Mouse (Mus musculus): Measurements from ENCODE around the gene Scd1.

The Scd1 gene

GRCm38 (mm10) chr19:44387089-44387671 lies 20.5 kb downstream of the Scd1 start:
- TF ChIP-seq GATA4 (IDR thresholded peaks at IDR 0.05; ENCODE audit: insufficient replicate concordance, low read length): no peak

DNA sequence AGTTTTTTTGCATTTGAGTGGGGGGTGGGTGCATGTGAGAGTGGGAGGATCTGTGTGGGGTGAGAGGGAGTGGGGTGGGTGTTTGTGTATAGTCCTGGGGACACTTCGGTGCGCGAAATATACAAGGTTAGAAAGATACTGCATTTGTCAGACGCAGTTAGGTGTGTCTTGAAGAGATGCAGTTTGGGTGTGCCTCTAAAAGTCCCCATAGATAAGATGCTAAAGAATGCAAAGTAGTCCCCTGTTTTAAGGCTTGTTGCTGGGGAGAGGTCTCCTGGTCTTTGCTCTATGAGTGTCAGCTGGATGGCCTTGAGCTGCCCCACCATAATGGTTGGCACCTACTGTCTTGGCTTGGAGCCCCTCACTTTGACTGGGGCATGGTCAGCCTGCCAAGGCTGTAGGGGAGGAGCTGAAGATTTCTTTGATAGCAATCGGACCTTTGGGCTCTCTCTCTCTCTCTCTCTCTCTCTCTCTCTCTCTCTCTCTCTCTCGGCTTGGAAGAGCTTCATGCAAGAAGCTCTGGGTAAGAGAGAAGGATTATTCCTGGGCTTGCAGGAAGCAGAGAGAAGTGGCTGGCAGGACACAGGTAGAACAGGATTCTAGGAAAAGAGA lies 21.7 kb downstream of the Scd1 start:
- TF ChIP-seq GATA4 (IDR thresholded peaks at IDR 0.05; ENCODE audit: insufficient replicate concordance, low read length): peak; percentile 78; the same call in 1 of the 2 replicates

DNA sequence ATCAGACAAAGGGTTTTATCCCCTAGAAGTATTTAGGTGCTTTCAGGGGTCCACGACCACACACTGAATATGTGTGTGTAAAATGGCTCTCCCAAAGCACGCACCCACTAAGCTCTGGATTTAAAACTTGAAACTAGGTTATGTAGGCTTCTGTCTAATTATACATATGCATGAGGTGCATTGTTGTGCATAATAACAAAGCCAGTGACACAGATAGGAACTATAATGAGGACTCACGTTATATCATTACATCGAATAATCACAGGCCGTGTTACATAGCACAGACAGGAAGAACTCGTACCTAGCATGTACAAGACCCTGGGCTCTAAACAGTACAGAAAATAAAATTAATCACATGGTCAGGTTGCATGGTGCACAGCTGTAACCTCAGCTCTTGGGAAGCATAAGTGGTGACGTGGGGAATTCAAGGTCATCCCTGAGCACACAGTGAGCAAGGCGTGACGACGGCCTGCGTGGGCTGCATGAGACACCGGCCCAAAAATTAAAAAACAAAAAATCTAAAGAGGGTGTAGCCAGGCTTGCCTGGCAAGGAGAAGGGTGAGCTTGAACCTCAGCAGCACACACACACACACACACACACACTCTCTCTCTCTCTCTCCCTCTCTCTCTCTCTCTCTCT lies 24.9 kb downstream of the Scd1 start:
- TF ChIP-seq GATA4 (IDR thresholded peaks at IDR 0.05; ENCODE audit: insufficient replicate concordance, low read length): no peak

DNA sequence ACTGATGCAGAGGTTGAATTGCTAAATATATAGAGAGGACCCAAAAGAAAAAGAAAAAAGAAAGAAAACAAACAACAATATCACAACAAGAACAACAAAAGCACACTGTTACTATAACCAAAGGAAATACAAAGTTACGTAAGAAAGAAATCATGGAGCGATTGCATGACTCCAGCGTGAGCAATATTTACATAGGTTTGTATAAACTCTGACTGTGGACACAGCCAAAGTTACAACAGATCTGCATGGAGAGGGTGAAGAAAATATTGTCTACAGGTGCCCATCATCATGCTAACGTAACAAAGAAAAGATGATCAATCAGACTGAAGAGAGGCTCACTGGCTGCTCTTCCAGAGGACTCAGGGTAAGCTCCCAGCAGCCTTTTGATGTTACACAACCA lies 27.6 kb downstream of the Scd1 start:
- no peak for TF ChIP-seq GATA4 (IDR thresholded peaks at IDR 0.05; ENCODE audit: insufficient replicate concordance, low read length)

- TF ChIP-seq GATA4 (IDR thresholded peaks at IDR 0.05; ENCODE audit: insufficient replicate concordance, low read length): no peak
These were observed 28.6 kb downstream of the Scd1 start for GRCm38 (mm10) chr19:44379090-44379489.

DNA sequence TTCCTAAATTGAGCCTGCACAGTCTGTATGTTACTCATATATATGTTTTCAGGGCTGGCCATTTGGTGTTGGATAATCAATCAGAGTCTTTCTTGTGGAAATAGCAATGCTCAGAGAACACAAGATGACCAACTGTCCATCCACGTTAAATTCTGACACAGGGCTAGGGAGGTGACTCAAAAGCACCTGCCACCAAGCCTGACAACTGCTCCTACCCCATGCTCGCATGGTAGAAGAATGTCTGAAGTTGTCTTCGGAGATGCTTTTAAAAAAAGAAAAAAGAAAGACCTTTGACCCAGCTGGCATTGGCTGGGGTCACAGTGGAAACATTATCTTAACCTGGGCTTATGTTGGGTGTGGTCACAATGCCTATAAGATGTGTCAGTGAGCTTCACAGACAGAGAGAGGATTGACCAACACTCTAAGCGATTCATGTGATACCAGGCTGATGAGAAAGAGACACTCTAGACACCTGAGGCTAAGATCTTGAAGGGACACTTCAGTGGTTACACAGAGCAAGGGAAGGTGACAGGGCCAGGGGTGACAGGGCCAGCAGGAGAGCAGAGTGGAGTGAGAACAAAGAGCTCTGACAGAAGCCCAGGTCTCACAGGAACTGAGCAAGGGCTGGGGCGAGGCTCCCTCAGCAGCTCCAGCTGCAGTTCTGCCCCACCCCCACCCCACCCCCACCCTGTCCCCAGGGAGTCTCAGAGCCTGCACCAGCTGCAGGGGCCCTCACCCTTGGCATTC lies 29.9 kb downstream of the Scd1 start:
- no peak for TF ChIP-seq GATA4 (IDR thresholded peaks at IDR 0.05; ENCODE audit: insufficient replicate concordance, low read length)

DNA sequence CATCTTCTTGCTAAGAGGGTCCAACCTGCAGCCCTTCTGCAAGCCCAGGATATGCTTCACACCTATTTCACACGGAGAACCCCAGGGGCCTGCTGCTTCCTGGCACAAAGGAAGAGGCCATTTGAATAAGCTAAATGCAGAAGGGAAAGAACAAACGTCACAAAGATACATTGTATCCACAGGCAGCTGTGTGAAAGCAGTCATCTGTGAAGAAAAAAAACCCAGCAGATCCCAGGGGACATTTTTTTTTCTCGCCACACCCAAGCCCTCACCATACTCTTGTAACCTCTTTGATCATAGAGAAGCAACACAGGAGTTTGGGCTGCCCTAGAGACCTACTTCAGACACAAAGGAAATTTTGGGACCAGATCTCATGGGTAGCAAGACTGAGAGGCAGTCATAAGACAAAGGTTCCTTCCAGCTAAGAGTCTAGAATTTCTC lies 31.1 kb downstream of the Scd1 start:
- no peak for TF ChIP-seq GATA4 (IDR thresholded peaks at IDR 0.05; ENCODE audit: insufficient replicate concordance, low read length)

- no peak for TF ChIP-seq GATA4 (IDR thresholded peaks at IDR 0.05; ENCODE audit: insufficient replicate concordance, low read length)
These were observed 34.7 kb downstream of the Scd1 start for GRCm38 (mm10) chr19:44372969-44373368.

DNA sequence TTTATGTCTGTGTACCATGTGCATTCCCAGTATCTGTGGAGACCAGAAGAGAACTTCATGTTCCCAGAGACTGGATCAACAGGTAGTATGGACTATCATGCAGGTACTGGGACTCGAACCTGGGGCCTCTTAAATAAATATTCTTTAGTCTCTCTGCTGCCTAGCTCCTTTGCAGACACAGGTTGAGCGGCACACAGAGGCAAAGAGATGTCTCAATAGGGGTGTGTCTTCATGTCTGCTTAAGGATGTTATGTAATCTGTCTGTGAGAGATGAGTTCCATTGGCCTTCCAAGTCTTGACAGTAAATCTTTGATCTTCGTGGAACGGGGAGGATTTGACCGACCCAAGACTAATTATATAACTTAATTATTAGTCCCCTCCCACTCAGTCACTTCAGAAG lies 37.4 kb downstream of the Scd1 start:
- TF ChIP-seq GATA4 (IDR thresholded peaks at IDR 0.05; ENCODE audit: insufficient replicate concordance, low read length): no peak

DNA sequence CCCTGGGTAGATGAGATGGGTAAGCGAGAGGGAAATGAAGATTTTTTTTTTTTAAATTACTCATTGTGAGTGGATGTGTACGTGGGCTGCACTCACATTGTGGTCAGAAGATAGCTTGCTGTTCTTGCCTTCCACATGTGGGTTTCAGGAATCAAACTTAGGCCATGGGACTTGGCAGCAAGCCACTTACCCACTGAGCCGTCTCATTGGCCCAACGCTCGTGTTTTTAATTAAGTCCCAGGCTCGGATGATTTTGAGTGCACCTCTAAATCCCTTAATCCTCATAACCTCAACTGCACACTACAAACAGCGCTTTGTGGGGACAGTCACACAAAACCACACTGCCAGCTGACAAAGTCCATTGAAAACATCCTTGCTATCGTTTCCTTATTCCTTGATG lies 38.3 kb downstream of the Scd1 start:
- TF ChIP-seq GATA4 (IDR thresholded peaks at IDR 0.05; ENCODE audit: insufficient replicate concordance, low read length): no peak

GRCm38 (mm10) chr19:44365733-44366132 lies 41.9 kb downstream of the Scd1 start:
- no peak for TF ChIP-seq GATA4 (IDR thresholded peaks at IDR 0.05; ENCODE audit: insufficient replicate concordance, low read length)

DNA sequence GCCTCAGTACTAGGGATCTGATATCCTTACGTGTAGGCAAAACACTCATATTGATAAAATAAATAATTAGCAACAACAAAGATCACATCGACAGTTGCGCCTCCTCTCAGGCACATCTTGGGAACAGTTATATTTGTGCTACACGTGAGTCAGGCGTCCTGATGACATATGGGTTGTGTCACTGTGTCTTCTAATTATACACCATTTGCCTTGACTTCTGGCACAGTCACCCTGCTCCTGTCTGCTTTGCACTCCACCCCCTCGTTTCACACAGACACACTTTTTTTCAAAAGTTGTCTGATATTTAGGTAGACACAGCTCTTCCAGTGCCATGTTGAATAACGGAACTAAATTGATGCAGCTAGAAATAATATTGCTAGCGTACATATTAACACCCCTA lies 43.6 kb downstream of the Scd1 start:
- TF ChIP-seq GATA4 (IDR thresholded peaks at IDR 0.05; ENCODE audit: insufficient replicate concordance, low read length): no peak

DNA sequence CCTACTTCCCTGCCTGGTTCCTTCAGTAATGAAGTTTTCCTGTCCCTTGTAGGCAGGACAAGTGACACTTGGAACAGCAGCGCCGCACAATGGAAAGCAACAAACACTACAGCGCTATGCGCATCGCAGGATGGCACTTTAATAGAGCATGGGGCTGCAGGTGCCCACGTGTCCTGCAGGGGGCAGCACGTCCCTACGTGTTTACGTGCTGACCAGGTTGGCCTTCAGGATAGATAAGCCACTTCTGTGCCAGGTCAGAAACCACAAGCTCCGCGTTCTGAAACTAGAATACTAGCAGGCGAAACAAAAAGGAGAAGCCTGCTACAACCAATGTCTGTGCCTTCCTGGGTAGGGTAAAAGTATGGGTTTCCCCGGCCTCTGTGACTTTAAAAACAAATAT lies 44.1 kb downstream of the Scd1 start:
- peak; percentile 61; the same call in 1 of the 2 replicates for TF ChIP-seq GATA4 (IDR thresholded peaks at IDR 0.05; ENCODE audit: insufficient replicate concordance, low read length)

- no peak for TF ChIP-seq GATA4 (IDR thresholded peaks at IDR 0.05; ENCODE audit: insufficient replicate concordance, low read length)
These were observed 49.0 kb downstream of the Scd1 start for GRCm38 (mm10) chr19:44358700-44359099.

GRCm38 (mm10) chr19:44351756-44352155 lies 55.9 kb downstream of the Scd1 start:
- TF ChIP-seq GATA4 (IDR thresholded peaks at IDR 0.05; ENCODE audit: insufficient replicate concordance, low read length): no peak

DNA sequence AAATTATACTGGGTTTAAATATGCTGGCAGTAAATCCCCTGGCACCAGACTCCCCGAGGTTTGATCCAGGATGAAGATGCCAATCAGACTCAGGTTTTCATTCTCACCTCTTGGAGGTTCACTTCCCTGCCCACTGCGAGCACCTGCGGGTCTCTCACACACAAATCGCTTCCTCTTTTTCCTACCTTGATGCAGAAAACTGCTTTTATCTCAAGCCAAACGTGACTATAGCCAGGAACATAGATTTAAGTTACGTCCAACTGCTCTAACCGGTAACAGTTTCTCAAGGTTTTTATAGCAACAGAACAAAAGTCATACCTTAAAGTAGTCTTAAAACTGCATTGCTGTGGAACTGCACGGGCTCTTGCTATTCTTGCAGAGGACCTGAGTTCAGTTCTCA lies 58.0 kb downstream of the Scd1 start:
- no peak for TF ChIP-seq GATA4 (IDR thresholded peaks at IDR 0.05; ENCODE audit: insufficient replicate concordance, low read length)
